Mouse (Mus musculus): Measurements from ENCODE around the gene Zfp618. TPM values are rescaled to one million over a fixed set of nuclear protein-coding genes. Genes with fewer than 3 reads are reported as not detected.

The Zfp618 gene
- polyA plus RNA-seq, 1 experiment from 2014 or later = 32.5 TPM

- H3K9ac ChIP-seq = no peak overlapping the region
- H3K36me3 ChIP-seq = no peaks in the 10 kb centered on the region
- no peaks in the 10 kb centered on the region for H3K9me3 ChIP-seq
- H3K27ac ChIP-seq = no peak overlapping the region
- no peaks in the 10 kb centered on the region for H3K27me3 ChIP-seq
- no peak overlapping the region for H3K4me2 ChIP-seq
- ATAC-seq (ENCODE audit: insufficient number of reproducible peaks, low FRiP score, low TSS enrichment, low read depth) = no peak
- H3K4me1 ChIP-seq = peaks cover 70% of the 10 kb centered on the region
- no peak overlapping the region for H3K4me3 ChIP-seq
- 84% methylated on average over 2 of the region's 2 CpGs for WGBS
These were observed 9.5 kb downstream of the Zfp618 start for GRCm38 (mm10) chr4:62974901-62975300.

- H3K27me3 ChIP-seq = no peaks in the 10 kb centered on the region
- peaks cover 67% of the 10 kb centered on the region for H3K4me1 ChIP-seq
- WGBS = 67% methylated on average over 6 of the region's 6 CpGs
- ATAC-seq (ENCODE audit: insufficient number of reproducible peaks, low FRiP score, low TSS enrichment, low read depth) = no peak
- no peaks in the 10 kb centered on the region for H3K9me3 ChIP-seq
- no peak overlapping the region for H3K4me3 ChIP-seq
- no peak overlapping the region for H3K9ac ChIP-seq
- H3K27ac ChIP-seq = no peak overlapping the region
- H3K36me3 ChIP-seq = no peaks in the 10 kb centered on the region
- no peak overlapping the region for H3K4me2 ChIP-seq
These were observed 10.2 kb downstream of the Zfp618 start for GRCm38 (mm10) chr4:62975541-62975940.

GRCm38 (mm10) chr4:62977454-62977853 is 12.1 kb downstream of the Zfp618 start:
- no peaks in the 10 kb centered on the region for H3K36me3 ChIP-seq
- ATAC-seq (ENCODE audit: insufficient number of reproducible peaks, low FRiP score, low TSS enrichment, low read depth) = no peak
- no peak overlapping the region for H3K4me3 ChIP-seq
- no peak overlapping the region for H3K9ac ChIP-seq
- no peaks in the 10 kb centered on the region for H3K27me3 ChIP-seq
- WGBS = 72% methylated on average over 6 of the region's 6 CpGs
- H3K9me3 ChIP-seq = no peaks in the 10 kb centered on the region
- peaks cover 52% of the 10 kb centered on the region for H3K4me1 ChIP-seq
- no peak overlapping the region for H3K4me2 ChIP-seq
- H3K27ac ChIP-seq = no peak overlapping the region

- Histone ChIP-seq H3K9ac (no peak overlapping the region), H3K27ac (peak overlapping the region; percentile 23)
- WGBS = 21% methylated on average over 10 of the region's 10 CpGs
These were observed 13.1 kb downstream of the Zfp618 start for GRCm38 (mm10) chr4:62978501-62978911.

GRCm38 (mm10) chr4:62981572-62981971 is 16.2 kb downstream of the Zfp618 start:
- ATAC-seq (ENCODE audit: insufficient number of reproducible peaks, low FRiP score, low TSS enrichment, low read depth) = no peak
- no peak overlapping the region for H3K4me2 ChIP-seq
- no peaks in the 10 kb centered on the region for H3K9me3 ChIP-seq
- peaks cover 23% of the 10 kb centered on the region for H3K4me1 ChIP-seq
- 87% methylated on average over 2 of the region's 2 CpGs for WGBS
- no peak overlapping the region for H3K9ac ChIP-seq
- H3K36me3 ChIP-seq = no peaks in the 10 kb centered on the region
- no peak overlapping the region for H3K4me3 ChIP-seq
- no peak overlapping the region for H3K27ac ChIP-seq
- H3K27me3 ChIP-seq = no peaks in the 10 kb centered on the region

More at GRCm38 (mm10) chr4:62978501-62978911, 13.1 kb downstream of the Zfp618 start:
- Histone ChIP-seq H3K4me1 (peaks cover 44% of the 10 kb centered on the region), H3K9me3 (no peaks in the 10 kb centered on the region), H3K4me3 (no peak overlapping the region), H3K4me2 (no peak overlapping the region), H3K36me3 (no peaks in the 10 kb centered on the region), H3K27me3 (no peaks in the 10 kb centered on the region)
- ATAC-seq (ENCODE audit: insufficient number of reproducible peaks, low FRiP score, low TSS enrichment, low read depth) = no peak

- Histone ChIP-seq H3K4me3 (no peak overlapping the region), H3K27me3 (no peaks in the 10 kb centered on the region), H3K9ac (no peak overlapping the region), H3K4me2 (no peak overlapping the region), H3K27ac (no peak overlapping the region), H3K4me1 (peaks cover 7% of the 10 kb centered on the region), H3K9me3 (no peaks in the 10 kb centered on the region), H3K36me3 (no peaks in the 10 kb centered on the region)
- no peak for ATAC-seq (ENCODE audit: insufficient number of reproducible peaks, low FRiP score, low TSS enrichment, low read depth)
- WGBS = 93% methylated on average over 5 of the region's 5 CpGs
These were observed 18.2 kb downstream of the Zfp618 start for GRCm38 (mm10) chr4:62983556-62983955.

- H3K4me2 ChIP-seq = no peak overlapping the region
- no peaks in the 10 kb centered on the region for H3K27me3 ChIP-seq
- no peaks in the 10 kb centered on the region for H3K4me1 ChIP-seq
- no peak overlapping the region for H3K4me3 ChIP-seq
- H3K9ac ChIP-seq = no peak overlapping the region
- H3K9me3 ChIP-seq = no peaks in the 10 kb centered on the region
- WGBS = 67% methylated on average over 11 of the region's 11 CpGs
- H3K36me3 ChIP-seq = no peaks in the 10 kb centered on the region
- ATAC-seq (ENCODE audit: insufficient number of reproducible peaks, low FRiP score, low TSS enrichment, low read depth) = no peak
- H3K27ac ChIP-seq = no peak overlapping the region
These were observed 26.0 kb downstream of the Zfp618 start for GRCm38 (mm10) chr4:62991336-62991735.

- no peak for ATAC-seq (ENCODE audit: insufficient number of reproducible peaks, low FRiP score, low TSS enrichment, low read depth)
- H3K27me3 ChIP-seq = no peaks in the 10 kb centered on the region
- WGBS = 91% methylated on average over 2 of the region's 2 CpGs
- no peak overlapping the region for H3K4me3 ChIP-seq
- H3K36me3 ChIP-seq = 0 out of 2 replicates have a peak, but pooled peaks cover 4% of the 10 kb centered on the region
- H3K9me3 ChIP-seq = no peaks in the 10 kb centered on the region
- no peak overlapping the region for H3K4me2 ChIP-seq
- no peak overlapping the region for H3K9ac ChIP-seq
- H3K27ac ChIP-seq = no peak overlapping the region
- peaks cover 15% of the 10 kb centered on the region for H3K4me1 ChIP-seq
These were observed 27.8 kb downstream of the Zfp618 start for GRCm38 (mm10) chr4:62993190-62993589.

- no peak overlapping the region for H3K4me2 ChIP-seq
- no peaks in the 10 kb centered on the region for H3K27me3 ChIP-seq
- WGBS = 84% methylated on average over 6 of the region's 6 CpGs
- H3K4me3 ChIP-seq = no peak overlapping the region
- peaks cover 38% of the 10 kb centered on the region for H3K4me1 ChIP-seq
- no peak for ATAC-seq (ENCODE audit: insufficient number of reproducible peaks, low FRiP score, low TSS enrichment, low read depth)
- H3K9me3 ChIP-seq = no peaks in the 10 kb centered on the region
- H3K36me3 ChIP-seq = 0 out of 2 replicates have a peak, but pooled peaks cover 4% of the 10 kb centered on the region
- no peak overlapping the region for H3K9ac ChIP-seq
- peak overlapping the region; percentile 81; the same call in 1 of the 2 replicates for H3K27ac ChIP-seq
These were observed 32.2 kb downstream of the Zfp618 start for GRCm38 (mm10) chr4:62997606-62998005.

GRCm38 (mm10) chr4:62998431-62998835 is 33.1 kb downstream of the Zfp618 start:
- 0 out of 2 replicates have a peak, but pooled peaks cover 4% of the 10 kb centered on the region for H3K36me3 ChIP-seq
- no peak overlapping the region for H3K9ac ChIP-seq
- H3K27me3 ChIP-seq = no peaks in the 10 kb centered on the region
- no peaks in the 10 kb centered on the region for H3K9me3 ChIP-seq
- no peak overlapping the region for H3K4me3 ChIP-seq
- peaks cover 38% of the 10 kb centered on the region for H3K4me1 ChIP-seq
- H3K27ac ChIP-seq = peak overlapping the region; percentile 81
- 15% methylated on average over 5 of the region's 5 CpGs for WGBS
- ATAC-seq (ENCODE audit: insufficient number of reproducible peaks, low FRiP score, low TSS enrichment, low read depth) = no peak
- H3K4me2 ChIP-seq = peak overlapping the region; percentile 8; the same call in 1 of the 2 replicates

- 28% methylated on average over 6 of the region's 6 CpGs for WGBS
- H3K9ac ChIP-seq = no peak overlapping the region
These were observed 33.5 kb downstream of the Zfp618 start for GRCm38 (mm10) chr4:62998908-62999307.

GRCm38 (mm10) chr4:62999321-62999720 is 33.9 kb downstream of the Zfp618 start:
- no peaks in the 10 kb centered on the region for H3K27me3 ChIP-seq
- H3K27ac ChIP-seq = 0 out of 2 replicates have a peak overlapping the region, but pooled peaks have one; percentile 81
- no peak overlapping the region for H3K4me2 ChIP-seq
- H3K4me1 ChIP-seq = peaks cover 40% of the 10 kb centered on the region
- no peak overlapping the region for H3K4me3 ChIP-seq
- ATAC-seq (ENCODE audit: insufficient number of reproducible peaks, low FRiP score, low TSS enrichment, low read depth) = 0 out of 2 replicates have a peak, but pooled peaks have one; percentile 18
- 77% methylated on average over 4 of the region's 4 CpGs for whole genome bisulfite sequencing
- 0 out of 2 replicates have a peak, but pooled peaks cover 4% of the 10 kb centered on the region for H3K36me3 ChIP-seq
- H3K9me3 ChIP-seq = no peaks in the 10 kb centered on the region
- no peak overlapping the region for H3K9ac ChIP-seq

More at GRCm38 (mm10) chr4:62998908-62999307, 33.5 kb downstream of the Zfp618 start:
- Histone ChIP-seq H3K27me3 (no peaks in the 10 kb centered on the region), H3K36me3 (0 out of 2 replicates have a peak, but pooled peaks cover 4% of the 10 kb centered on the region), H3K4me1 (peaks cover 38% of the 10 kb centered on the region), H3K4me3 (no peak overlapping the region), H3K9me3 (no peaks in the 10 kb centered on the region), H3K27ac (peak overlapping the region; percentile 81), H3K4me2 (0 out of 2 replicates have a peak overlapping the region, but pooled peaks have one; percentile 8)
- peak; percentile 18; the same call in 1 of the 2 replicates for ATAC-seq (ENCODE audit: insufficient number of reproducible peaks, low FRiP score, low TSS enrichment, low read depth)

All from limb, embryonic 15.5 days (tissue).